Mouse (Mus musculus) cortical plate, adult 2 months (tissue): ENCODE measurements around the gene Gm11492.

Experiments
- CTCF ChIP-seq: fragments of 200-500 bp; IDR thresholded peaks from 2 replicates; pipeline ENCODE4 v1.5.1; 2011; ENCODE audit warnings: mild to moderate bottlenecking, control low read depth, low read length; ENCODE audit not compliant: insufficient read depth; ENCODE audit errors: extremely low read depth
- POLR2A ChIP-seq: fragments of 200-500 bp; IDR thresholded peaks from 2 replicates; pipeline ENCODE4 v1.6.1; 2011; ENCODE audit warnings: mild to moderate bottlenecking, low read length, control low read depth; ENCODE audit not compliant: insufficient read depth; ENCODE audit errors: extremely low read depth

DNA sequence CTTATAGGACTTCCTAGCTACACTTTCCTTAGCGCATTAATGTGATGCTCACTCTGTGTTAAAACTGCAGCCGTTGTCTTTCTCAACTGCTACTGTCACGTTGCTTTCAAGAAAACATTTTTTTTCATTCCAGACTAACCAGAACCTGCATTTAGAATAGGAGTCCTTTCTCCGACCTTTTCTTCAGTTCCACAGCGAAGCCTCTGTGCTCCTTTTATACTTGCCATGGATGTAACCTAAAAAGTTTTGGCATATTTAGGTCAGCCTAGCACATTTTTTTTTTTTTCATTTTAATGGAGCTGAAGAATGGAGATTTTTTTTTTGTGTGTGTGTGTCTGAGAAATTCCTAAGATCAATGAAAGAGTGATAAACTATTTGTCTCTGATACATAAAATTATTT is 49.1 kb downstream of the Gm11492 start:
- TF ChIP-seq CTCF, result no peak
- no peak for TF ChIP-seq POLR2A
